Mouse (Mus musculus): ENCODE data around the gene Psmb11. TPM values are rescaled to one million over a fixed set of nuclear protein-coding genes. Genes with fewer than 3 reads are reported as not detected.

The Psmb11 gene
- polyA plus RNA-seq, 1 experiment from 2014 or later: 0.12 TPM

- 47% methylated on average over 7 of the region's 7 CpGs for WGBS
- H3K36me3 ChIP-seq (replicated peaks): peaks cover 29% of the 10 kb centered on the region
These were observed 37.4 kb upstream of the Psmb11 start for GRCm38 (mm10) chr14:54583681-54584338.

GRCm38 (mm10) chr14:54591056-54591455 lies 30.2 kb upstream of the Psmb11 start:
- Histone ChIP-seq H3K27ac (no peak overlapping the region), H3K4me3 (no peak overlapping the region), H3K4me1 (peaks cover 9% of the 10 kb centered on the region), H3K27me3 (ENCODE audit: poor library complexity, severe bottlenecking) (no peaks in the 10 kb centered on the region), H3K36me3 (replicated peaks) (peaks cover 47% of the 10 kb centered on the region), H3K9me3 (peaks cover 8% of the 10 kb centered on the region; the same call in 1 of the 2 replicates)
- DNase-seq (ENCODE audit: extremely low spot score, low spot score): no peak
- 90% methylated on average over 16 of the region's 16 CpGs for WGBS

More at GRCm38 (mm10) chr14:54583681-54584338, 37.4 kb upstream of the Psmb11 start:
- H3K4me1 ChIP-seq: peaks cover 10% of the 10 kb centered on the region
- no peak overlapping the region for H3K27ac ChIP-seq
- no peaks in the 10 kb centered on the region for H3K27me3 ChIP-seq (ENCODE audit: poor library complexity, severe bottlenecking)
- no peaks in the 10 kb centered on the region for H3K9me3 ChIP-seq
- H3K4me3 ChIP-seq: no peak overlapping the region
- peak; percentile 64 for DNase-seq (ENCODE audit: extremely low spot score, low spot score)

- H3K27ac ChIP-seq: peak overlapping the region; percentile 67
- H3K36me3 ChIP-seq (replicated peaks): peaks cover 47% of the 10 kb centered on the region
These were observed 28.8 kb upstream of the Psmb11 start for GRCm38 (mm10) chr14:54592319-54592934.

GRCm38 (mm10) chr14:54594055-54594454 lies 27.2 kb upstream of the Psmb11 start:
- Histone ChIP-seq H3K27ac (no peak overlapping the region), H3K36me3 (replicated peaks) (peaks cover 48% of the 10 kb centered on the region), H3K27me3 (ENCODE audit: poor library complexity, severe bottlenecking) (no peaks in the 10 kb centered on the region), H3K4me3 (no peak overlapping the region), H3K4me1 (peaks cover 9% of the 10 kb centered on the region), H3K9me3 (peaks cover 8% of the 10 kb centered on the region; the same call in 1 of the 2 replicates)
- WGBS: 89% methylated on average over 3 of the region's 3 CpGs
- no peak for DNase-seq (ENCODE audit: extremely low spot score, low spot score)

More at GRCm38 (mm10) chr14:54592319-54592934, 28.8 kb upstream of the Psmb11 start:
- Histone ChIP-seq H3K9me3 (peaks cover 8% of the 10 kb centered on the region; the same call in 1 of the 2 replicates), H3K27me3 (ENCODE audit: poor library complexity, severe bottlenecking) (no peaks in the 10 kb centered on the region), H3K4me1 (peaks cover 9% of the 10 kb centered on the region), H3K4me3 (no peak overlapping the region)
- WGBS: 86% methylated on average over 10 of the region's 10 CpGs
- DNase-seq (ENCODE audit: extremely low spot score, low spot score): no peak

GRCm38 (mm10) chr14:54594631-54595414 lies 26.4 kb upstream of the Psmb11 start:
- 67% methylated on average over 28 of the region's 28 CpGs for WGBS
- peak overlapping the region; percentile 3; the same call in 1 of the 2 replicates for H3K4me3 ChIP-seq
- H3K36me3 ChIP-seq (replicated peaks): peaks cover 51% of the 10 kb centered on the region

GRCm38 (mm10) chr14:54597084-54597483 lies 24.1 kb upstream of the Psmb11 start:
- DNase-seq (ENCODE audit: extremely low spot score, low spot score): no peak
- Histone ChIP-seq H3K36me3 (replicated peaks) (peaks cover 35% of the 10 kb centered on the region), H3K4me3 (no peak overlapping the region), H3K27ac (no peak overlapping the region), H3K9me3 (peaks cover 8% of the 10 kb centered on the region; the same call in 1 of the 2 replicates), H3K4me1 (peaks cover 9% of the 10 kb centered on the region), H3K27me3 (ENCODE audit: poor library complexity, severe bottlenecking) (no peaks in the 10 kb centered on the region)
- 77% methylated on average over 7 of the region's 7 CpGs for WGBS

More at GRCm38 (mm10) chr14:54594631-54595414, 26.4 kb upstream of the Psmb11 start:
- 0 out of 2 replicates have a peak overlapping the region, but pooled peaks have one; percentile 25 for H3K27ac ChIP-seq
- H3K4me1 ChIP-seq: peaks cover 9% of the 10 kb centered on the region
- H3K9me3 ChIP-seq: peaks cover 8% of the 10 kb centered on the region; the same call in 1 of the 2 replicates
- H3K27me3 ChIP-seq (ENCODE audit: poor library complexity, severe bottlenecking): no peaks in the 10 kb centered on the region
- no peak for DNase-seq (ENCODE audit: extremely low spot score, low spot score)

- DNase-seq (ENCODE audit: extremely low spot score, low spot score): no peak
- H3K36me3 ChIP-seq (replicated peaks): peaks cover 9% of the 10 kb centered on the region
- H3K9me3 ChIP-seq: no peaks in the 10 kb centered on the region
- H3K27ac ChIP-seq: no peak overlapping the region
- H3K27me3 ChIP-seq (ENCODE audit: poor library complexity, severe bottlenecking): no peaks in the 10 kb centered on the region
- 94% methylated on average over 2 of the region's 2 CpGs for WGBS
- H3K4me1 ChIP-seq: peaks cover 35% of the 10 kb centered on the region
- H3K4me3 ChIP-seq: no peak overlapping the region
These were observed 19.6 kb upstream of the Psmb11 start for GRCm38 (mm10) chr14:54601601-54602000.

GRCm38 (mm10) chr14:54602613-54603012 lies 18.6 kb upstream of the Psmb11 start:
- Histone ChIP-seq H3K36me3 (replicated peaks) (0 out of 2 replicates have a peak, but pooled peaks cover 4% of the 10 kb centered on the region), H3K27ac (peak overlapping the region; percentile 93), H3K4me1 (peaks cover 35% of the 10 kb centered on the region), H3K4me3 (peak overlapping the region; percentile 61), H3K27me3 (ENCODE audit: poor library complexity, severe bottlenecking) (no peaks in the 10 kb centered on the region), H3K9me3 (no peaks in the 10 kb centered on the region)
- WGBS: 52% methylated on average over 4 of the region's 4 CpGs
- no peak for DNase-seq (ENCODE audit: extremely low spot score, low spot score)

- Histone ChIP-seq H3K27ac (peak overlapping the region; percentile 93), H3K4me1 (peaks cover 35% of the 10 kb centered on the region), H3K4me3 (peak overlapping the region; percentile 61), H3K9me3 (no peaks in the 10 kb centered on the region), H3K36me3 (replicated peaks) (0 out of 2 replicates have a peak, but pooled peaks cover 4% of the 10 kb centered on the region), H3K27me3 (ENCODE audit: poor library complexity, severe bottlenecking) (no peaks in the 10 kb centered on the region)
- peak; percentile 94 for DNase-seq (ENCODE audit: extremely low spot score, low spot score)
- under 1% methylated on average over 46 of the region's 46 CpGs for WGBS
These were observed 18.1 kb upstream of the Psmb11 start for GRCm38 (mm10) chr14:54603038-54603654.

GRCm38 (mm10) chr14:54603686-54604085 lies 17.5 kb upstream of the Psmb11 start:
- H3K27ac ChIP-seq: peak overlapping the region; percentile 93
- no peak for DNase-seq (ENCODE audit: extremely low spot score, low spot score)
- peak overlapping the region; percentile 61 for H3K4me3 ChIP-seq
- peaks cover 35% of the 10 kb centered on the region for H3K4me1 ChIP-seq
- no peaks in the 10 kb centered on the region for H3K9me3 ChIP-seq
- 83% methylated on average over 8 of the region's 8 CpGs for WGBS
- H3K36me3 ChIP-seq (replicated peaks): 0 out of 2 replicates have a peak, but pooled peaks cover 4% of the 10 kb centered on the region
- H3K27me3 ChIP-seq (ENCODE audit: poor library complexity, severe bottlenecking): no peaks in the 10 kb centered on the region

- H3K27ac ChIP-seq: peak within 1 kb of the TSS; percentile 90
- H3K9me3 ChIP-seq: no peaks in the 10 kb centered on the region
- H3K4me3 ChIP-seq: peak within 1 kb of the TSS; percentile 60
- 1% methylated on average over 39 of the region's 39 CpGs for WGBS
- peaks cover 35% of the 10 kb centered on the region for H3K4me1 ChIP-seq
- DNase-seq (ENCODE audit: extremely low spot score, low spot score): peak; percentile 69
- peaks cover 10% of the 10 kb centered on the region for H3K36me3 ChIP-seq (replicated peaks)
- no peaks in the 10 kb centered on the region for H3K27me3 ChIP-seq (ENCODE audit: poor library complexity, severe bottlenecking)
These were observed 15.4 kb upstream of the Psmb11 start, which contains the start of gene 4931414P19Rik for GRCm38 (mm10) chr14:54605752-54606321. TSS of gene 4931414P19Rik (minus strand) at chr14:54605993.

GRCm38 (mm10) chr14:54607226-54607625 lies 14.0 kb upstream of the Psmb11 start:
- peaks cover 22% of the 10 kb centered on the region for H3K36me3 ChIP-seq (replicated peaks)
- no peak overlapping the region for H3K27ac ChIP-seq
- H3K27me3 ChIP-seq (ENCODE audit: poor library complexity, severe bottlenecking): no peaks in the 10 kb centered on the region
- H3K4me1 ChIP-seq: peaks cover 34% of the 10 kb centered on the region
- no peak overlapping the region for H3K4me3 ChIP-seq
- no peak for DNase-seq (ENCODE audit: extremely low spot score, low spot score)
- H3K9me3 ChIP-seq: no peaks in the 10 kb centered on the region
- WGBS: 67% methylated on average over 8 of the region's 8 CpGs
